Mouse (Mus musculus) midbrain, embryonic 14.5 days (tissue): Measurements from ENCODE around the gene Banp. TPM values are rescaled to one million over a fixed set of nuclear protein-coding genes. Genes with fewer than 3 reads are reported as not detected.

Source experiments
- ATAC-seq: fragments of 200-750 bp; cut with Nextera tagmentation; 2 replicates; pipeline ENCODE4 v1.8.0; 2017; ENCODE audit warnings: moderate number of reproducible peaks, moderate library complexity; ENCODE audit not compliant: low FRiP score, low TSS enrichment
- DNase-seq: peaks from one replicate; pipeline ENCODE4 v3.0.0-alpha.2; 2015
- H3K27ac ChIP-seq: fragments of 300-500 bp; sonication (generic); replicated peaks from 2 replicates; pipeline ENCODE4 v1.5.1; 2014; ENCODE audit warnings: mild to moderate bottlenecking, low read depth, low read length, moderate library complexity
- H3K27me3 ChIP-seq: fragments of 300-500 bp; sonication (generic); 2 replicates; pipeline ENCODE4 v1.6.1; 2014; ENCODE audit warnings: low read length, control low read depth, mixed read lengths; ENCODE audit not compliant: control insufficient read depth, insufficient read depth
- H3K36me3 ChIP-seq: fragments of 300-500 bp; sonication (generic); 2 replicates; pipeline ENCODE4 v1.6.1; 2014; ENCODE audit warnings: low read length, control low read depth; ENCODE audit not compliant: control insufficient read depth, insufficient read depth
- H3K4me1 ChIP-seq: fragments of 300-500 bp; sonication (generic); 2 replicates; pipeline ENCODE4 v1.6.1; 2014; ENCODE audit warnings: mild to moderate bottlenecking, antibody characterized with exemption, low read length, control low read depth; ENCODE audit not compliant: control insufficient read depth, insufficient read depth
- H3K4me2 ChIP-seq: fragments of 300-500 bp; sonication (generic); 2 replicates; pipeline ENCODE4 v1.6.1; 2014; ENCODE audit warnings: mild to moderate bottlenecking, low read length, moderate library complexity
- H3K4me3 ChIP-seq: fragments of 300-500 bp; sonication (generic); replicated peaks from 2 replicates; pipeline ENCODE4 v1.5.1; 2014; ENCODE audit warnings: low read depth, low read length
- H3K9ac ChIP-seq: fragments of 300-500 bp; sonication (generic); replicated peaks from 2 replicates; pipeline ENCODE4 v1.6.1; 2014; ENCODE audit warnings: mild to moderate bottlenecking, low read length, moderate library complexity
- H3K9me3 ChIP-seq: fragments of 300-500 bp; sonication (generic); 2 replicates; pipeline ENCODE4 v1.6.1; 2016; ENCODE audit warnings: low read length, control low read depth, mixed read lengths; ENCODE audit not compliant: control insufficient read depth
- WGBS: fragments of 180-500 bp; shearing (Covaris S2); extraction: QIAGEN DNeasy Blood & Tissue Kit; methylation state at CpG from one replicate; pipeline ENCODE4 v1.1.7; 2014; 5-methylcytosine and 5-hydroxymethylcytosine counted together
- polyA plus RNA-seq: library from polyadenylated mRNA; unstranded; fragments of >200 nt; fragmentation: Nextera tagmentation; extraction: Ambion mirVana; gene quantifications from 2 replicates; pipeline ENCODE4 v1.2.1, GENCODE M21; 2014

Banp gene
- polyA plus RNA-seq, 1 experiment from 2014 or later: 47.7 TPM

- ATAC-seq (no peak), DNase-seq (no peak)
- Histone ChIP-seq H3K4me1 (peaks cover 12% of the 10 kb centered on the region), H3K4me3 (no peak overlapping the region), H3K9me3 (no peaks in the 10 kb centered on the region), H3K36me3 (no peaks in the 10 kb centered on the region), H3K27me3 (no peaks in the 10 kb centered on the region), H3K9ac (no peak overlapping the region), H3K27ac (no peak overlapping the region), H3K4me2 (no peak overlapping the region)
- WGBS: 56% methylated on average over 2 of the region's 2 CpGs
These were observed 6.5 kb upstream of the Banp start for GRCm38 (mm10) chr8:121943057-121943540.

- H3K4me1 ChIP-seq: peaks cover 18% of the 10 kb centered on the region
- ATAC-seq: no peak
- H3K27ac ChIP-seq: no peak overlapping the region
- no peak overlapping the region for H3K4me2 ChIP-seq
- no peaks in the 10 kb centered on the region for H3K36me3 ChIP-seq
- no peaks in the 10 kb centered on the region for H3K27me3 ChIP-seq
- H3K4me3 ChIP-seq: no peak overlapping the region
- no peak for DNase-seq
- 81% methylated on average over 8 of the region's 8 CpGs for WGBS
- no peaks in the 10 kb centered on the region for H3K9me3 ChIP-seq
- no peak overlapping the region for H3K9ac ChIP-seq
These were observed 5.8 kb upstream of the Banp start for GRCm38 (mm10) chr8:121943716-121944115.

GRCm38 (mm10) chr8:121944831-121945230, 4.7 kb upstream of the Banp start, which contains the start of gene Car5a:
TSS of gene Car5a (minus strand) at chr8:121944904.
- H3K9me3 ChIP-seq: no peaks in the 10 kb centered on the region
- no peak for DNase-seq
- no peak within 1 kb of the TSS for H3K27ac ChIP-seq
- H3K4me3 ChIP-seq: no peak within 1 kb of the TSS
- peaks cover 18% of the 10 kb centered on the region for H3K4me1 ChIP-seq
- no peaks in the 10 kb centered on the region for H3K36me3 ChIP-seq
- no peaks in the 10 kb centered on the region for H3K27me3 ChIP-seq
- no peak within 1 kb of the TSS for H3K9ac ChIP-seq
- no peak within 1 kb of the TSS for H3K4me2 ChIP-seq
- no peak for ATAC-seq

- Histone ChIP-seq H3K36me3 (no peaks in the 10 kb centered on the region), H3K9me3 (no peaks in the 10 kb centered on the region), H3K4me1 (peaks cover 18% of the 10 kb centered on the region), H3K4me2 (no peak overlapping the region), H3K27ac (no peak overlapping the region), H3K9ac (no peak overlapping the region), H3K27me3 (no peaks in the 10 kb centered on the region), H3K4me3 (no peak overlapping the region)
- no peak for ATAC-seq
- DNase-seq: no peak
- WGBS: 77% methylated on average over 7 of the region's 7 CpGs
These were observed 3.2 kb upstream of the Banp start for GRCm38 (mm10) chr8:121946351-121946750.

GRCm38 (mm10) chr8:121947047-121947752, 2.4 kb upstream of the Banp start:
- Histone ChIP-seq H3K4me3 (peak overlapping the region; percentile 29; the same call in 1 of the 2 replicates), H3K27me3 (no peaks in the 10 kb centered on the region), H3K4me2 (peak overlapping the region; percentile 62), H3K9ac (peak overlapping the region; percentile 54), H3K9me3 (no peaks in the 10 kb centered on the region), H3K4me1 (peaks cover 26% of the 10 kb centered on the region), H3K36me3 (peaks cover under 1% of the 10 kb centered on the region; the same call in 1 of the 2 replicates), H3K27ac (peak overlapping the region; percentile 74)
- 24% methylated on average over 19 of the region's 19 CpGs for WGBS
- DNase-seq (no peak), ATAC-seq (no peak)

- Histone ChIP-seq H3K27me3 (no peaks in the 10 kb centered on the region), H3K4me3 (peak overlapping the region; percentile 29), H3K4me2 (peak overlapping the region; percentile 62), H3K4me1 (peaks cover 31% of the 10 kb centered on the region), H3K27ac (peak overlapping the region; percentile 74), H3K36me3 (peaks cover 6% of the 10 kb centered on the region; the same call in 1 of the 2 replicates), H3K9ac (peak overlapping the region; percentile 54), H3K9me3 (no peaks in the 10 kb centered on the region)
- no peak for ATAC-seq
- WGBS: under 1% methylated on average over 18 of the region's 18 CpGs
- DNase-seq: peak; percentile 95
These were observed 1.8 kb upstream of the Banp start for GRCm38 (mm10) chr8:121947753-121948141.

GRCm38 (mm10) chr8:121948321-121949145, 1.0 kb upstream of the Banp start:
- Histone ChIP-seq H3K27ac (peak overlapping the region; percentile 74), H3K27me3 (no peaks in the 10 kb centered on the region), H3K4me2 (peak overlapping the region; percentile 62), H3K9me3 (no peaks in the 10 kb centered on the region), H3K4me1 (peaks cover 33% of the 10 kb centered on the region), H3K4me3 (peak overlapping the region; percentile 29), H3K9ac (peak overlapping the region; percentile 54; the same call in 1 of the 2 replicates), H3K36me3 (peaks cover 8% of the 10 kb centered on the region; the same call in 1 of the 2 replicates)
- DNase-seq: no peak
- WGBS: 59% methylated on average over 19 of the region's 19 CpGs
- no peak for ATAC-seq

- H3K9ac ChIP-seq: peak overlapping the region; percentile 95
- H3K9me3 ChIP-seq: no peaks in the 10 kb centered on the region
- peaks cover 23% of the 10 kb centered on the region for H3K36me3 ChIP-seq
- H3K4me1 ChIP-seq: peaks cover 33% of the 10 kb centered on the region
- H3K4me3 ChIP-seq: peak overlapping the region; percentile 82
- H3K27ac ChIP-seq: peak overlapping the region; percentile 97
- ATAC-seq (peak; percentile 93), DNase-seq (peak; percentile 100)
- H3K27me3 ChIP-seq: no peaks in the 10 kb centered on the region
- H3K4me2 ChIP-seq: peak overlapping the region; percentile 93
- under 1% methylated on average over 57 of the region's 66 CpGs for WGBS
These were observed 595 bp downstream of the Banp start for GRCm38 (mm10) chr8:121949941-121950748.
